Mouse (Mus musculus) thymus, adult 2 months (tissue): Measurements from ENCODE around the gene Arhgap23.

Experiments used
- CTCF ChIP-seq: fragments of 200-500 bp; IDR thresholded peaks from 2 replicates; pipeline ENCODE4 v1.5.1; 2012; ENCODE audit warnings: mild to moderate bottlenecking, control low read depth, low read length, moderate library complexity, borderline replicate concordance; ENCODE audit not compliant: control insufficient read depth, poor library complexity, insufficient read depth; ENCODE audit errors: extremely low read depth
- POLR2A ChIP-seq: fragments of 200-500 bp; IDR thresholded peaks from 2 replicates; pipeline ENCODE4 v1.6.1; 2012; ENCODE audit warnings: mild to moderate bottlenecking, low read length, control low read depth, moderate library complexity; ENCODE audit not compliant: control insufficient read depth, poor library complexity, insufficient read depth; ENCODE audit errors: extremely low read depth

GRCm38 (mm10) chr11:97461307-97461820 is 46.0 kb downstream of the Arhgap23 start:
- no peak for TF ChIP-seq POLR2A
- no peak for TF ChIP-seq CTCF
